Mouse (Mus musculus): ENCODE measurements around the gene Gcsam. TPM values are rescaled to one million over a fixed set of nuclear protein-coding genes. Genes with fewer than 3 reads are reported as not detected.

The Gcsam gene
- under 1 TPM in 1 of 2 experiments, not detected in 1; 0.19 TPM for total RNA-seq (2021)
- long read RNA-seq, experiment 1, result 0 reads
- long read RNA-seq, experiment 2, result 0 reads

- no peak for DNase-seq
Measured at GRCm38 (mm10) chr16:45610267-45610666, at the start of gene Gcsam. Gcsam (plus strand) TSS chr16:45610380.

GRCm38 (mm10) chr16:45561747-45562146, 48.4 kb upstream of the Gcsam start:
- DNase-seq, result no peak

- no peak for DNase-seq
Measured at GRCm38 (mm10) chr16:45572307-45572706, 37.9 kb upstream of the Gcsam start.

- DNase-seq, result no peak
Measured at GRCm38 (mm10) chr16:45579883-45580282, 30.3 kb upstream of the Gcsam start.

GRCm38 (mm10) chr16:45582512-45582911, 27.7 kb upstream of the Gcsam start:
- no peak for DNase-seq

- no peak for DNase-seq
Measured at GRCm38 (mm10) chr16:45593656-45594055, 16.5 kb upstream of the Gcsam start.

GRCm38 (mm10) chr16:45595494-45595893, 14.7 kb upstream of the Gcsam start:
- DNase-seq, result no peak

- DNase-seq, result no peak
Measured at GRCm38 (mm10) chr16:45608481-45608954, 1.7 kb upstream of the Gcsam start.

GRCm38 (mm10) chr16:45609300-45609699, 880 bp upstream of the Gcsam start:
- no peak for DNase-seq

GRCm38 (mm10) chr16:45613247-45613646, 3.1 kb downstream of the Gcsam start:
- DNase-seq, result no peak

GRCm38 (mm10) chr16:45615944-45616343, 5.8 kb downstream of the Gcsam start:
- no peak for DNase-seq

- DNase-seq, result no peak
Measured at GRCm38 (mm10) chr16:45619751-45620375, 9.7 kb downstream of the Gcsam start.

- DNase-seq, result no peak
Measured at GRCm38 (mm10) chr16:45623230-45623629, 13.1 kb downstream of the Gcsam start.

- no peak for DNase-seq
Measured at GRCm38 (mm10) chr16:45624791-45625190, 14.6 kb downstream of the Gcsam start.

- DNase-seq, result no peak
Measured at GRCm38 (mm10) chr16:45625342-45625741, 15.2 kb downstream of the Gcsam start.

- no peak for DNase-seq
Measured at GRCm38 (mm10) chr16:45629497-45630105, 19.4 kb downstream of the Gcsam start.

GRCm38 (mm10) chr16:45630347-45630960, 20.3 kb downstream of the Gcsam start:
- DNase-seq, result no peak

GRCm38 (mm10) chr16:45632420-45632819, 22.2 kb downstream of the Gcsam start:
- DNase-seq, result no peak

GRCm38 (mm10) chr16:45635826-45636225, 25.6 kb downstream of the Gcsam start:
- DNase-seq, result no peak

GRCm38 (mm10) chr16:45640070-45640762, 30.0 kb downstream of the Gcsam start:
- no peak for DNase-seq

GRCm38 (mm10) chr16:45641301-45641700, 31.1 kb downstream of the Gcsam start:
- DNase-seq, result no peak

- no peak for DNase-seq
Measured at GRCm38 (mm10) chr16:45643944-45644343, 33.8 kb downstream of the Gcsam start.

GRCm38 (mm10) chr16:45644380-45644779, 34.2 kb downstream of the Gcsam start:
- no peak for DNase-seq
